Mouse (Mus musculus) cerebellum, adult (tissue): ENCODE results near the gene Srsf3.
"Not testable (repeated sequence)": the region's sequence is repeated elsewhere in the genome, so short reads cannot be mapped to it uniquely, and the experiment has no call there.

Experiments
- ATAC-seq: cut with Nextera tagmentation; 2 replicates; pipeline ENCODE4 v1.9.2; 2017; ENCODE audit warnings: mild to moderate bottlenecking, moderate library complexity, mixed read lengths; ENCODE audit not compliant: insufficient number of reproducible peaks, low FRiP score, low TSS enrichment

Srsf3 gene

GRCm38 (mm10) chr17:29062119-29063035, 29.9 kb downstream of the Srsf3 start:
- ATAC-seq = no peak

GRCm38 (mm10) chr17:29063121-29063987, 30.9 kb downstream of the Srsf3 start:
- no peak for ATAC-seq

GRCm38 (mm10) chr17:29063988-29064285, 31.5 kb downstream of the Srsf3 start:
- no peak for ATAC-seq

GRCm38 (mm10) chr17:29065245-29065940, 33.0 kb downstream of the Srsf3 start:
- ATAC-seq = no peak

GRCm38 (mm10) chr17:29065971-29066370, 33.5 kb downstream of the Srsf3 start:
- ATAC-seq = no peak

GRCm38 (mm10) chr17:29067416-29067815, 35.0 kb downstream of the Srsf3 start:
- ATAC-seq = not testable (repeated sequence)

- ATAC-seq = no peak
Measured at GRCm38 (mm10) chr17:29067847-29068246, 35.4 kb downstream of the Srsf3 start.

- ATAC-seq = no peak
Measured at GRCm38 (mm10) chr17:29069063-29069462, 36.6 kb downstream of the Srsf3 start.

GRCm38 (mm10) chr17:29071820-29072219, 39.4 kb downstream of the Srsf3 start:
- no peak for ATAC-seq

- ATAC-seq = no peak
Measured at GRCm38 (mm10) chr17:29072701-29073307, 40.4 kb downstream of the Srsf3 start.

- no peak; the same call in 1 of the 2 replicates for ATAC-seq
Measured at GRCm38 (mm10) chr17:29073313-29073712, 40.9 kb downstream of the Srsf3 start.

GRCm38 (mm10) chr17:29074085-29074484, 41.7 kb downstream of the Srsf3 start:
- ATAC-seq = no peak

- ATAC-seq = no peak
Measured at GRCm38 (mm10) chr17:29076235-29076634, 43.8 kb downstream of the Srsf3 start.

GRCm38 (mm10) chr17:29077786-29078509, 45.5 kb downstream of the Srsf3 start:
- ATAC-seq = no peak

GRCm38 (mm10) chr17:29078519-29079383, 46.3 kb downstream of the Srsf3 start:
- ATAC-seq = no peak

GRCm38 (mm10) chr17:29080758-29081617, 48.6 kb downstream of the Srsf3 start:
- ATAC-seq = no peak

GRCm38 (mm10) chr17:29081618-29082381, 49.4 kb downstream of the Srsf3 start:
- no peak for ATAC-seq
